Mouse (Mus musculus) spleen, adult 12 weeks (tissue): Measurements from ENCODE around the gene Glyat.
"Not testable (repeated sequence)": the region's sequence is repeated elsewhere in the genome, so short reads cannot be mapped to it uniquely, and the experiment has no call there.

Experiments used
- DNase-seq: peaks from one replicate; pipeline ENCODE4 v3.0.0; 2022; ENCODE audit warnings: low spot score

The Glyat gene

GRCm38 (mm10) chr19:12633176-12633575 is at the start of gene Glyat:
Gene Glyat (plus strand): TSS chr19:12633308.
- DNase-seq = no peak

DNA sequence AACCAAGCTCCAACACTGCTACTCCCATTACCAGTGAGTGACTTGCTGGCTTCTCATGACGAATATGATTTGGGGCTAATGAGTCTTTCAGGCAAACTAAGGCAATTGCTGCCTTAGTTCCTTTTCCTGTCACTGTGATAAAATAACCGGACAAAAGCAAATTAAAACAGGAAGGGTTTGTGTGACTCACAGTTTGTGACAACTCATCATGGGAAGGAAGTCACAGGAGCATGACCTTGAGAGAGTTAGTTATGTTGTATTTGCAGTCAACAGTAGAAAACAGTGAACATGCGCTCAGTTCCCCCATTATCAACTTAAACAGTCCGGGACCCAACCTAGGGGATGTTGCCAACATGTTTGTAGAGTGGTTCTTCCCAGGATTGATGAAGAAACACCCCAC is 47.8 kb upstream of the Glyat start:
- DNase-seq = no peak

DNA sequence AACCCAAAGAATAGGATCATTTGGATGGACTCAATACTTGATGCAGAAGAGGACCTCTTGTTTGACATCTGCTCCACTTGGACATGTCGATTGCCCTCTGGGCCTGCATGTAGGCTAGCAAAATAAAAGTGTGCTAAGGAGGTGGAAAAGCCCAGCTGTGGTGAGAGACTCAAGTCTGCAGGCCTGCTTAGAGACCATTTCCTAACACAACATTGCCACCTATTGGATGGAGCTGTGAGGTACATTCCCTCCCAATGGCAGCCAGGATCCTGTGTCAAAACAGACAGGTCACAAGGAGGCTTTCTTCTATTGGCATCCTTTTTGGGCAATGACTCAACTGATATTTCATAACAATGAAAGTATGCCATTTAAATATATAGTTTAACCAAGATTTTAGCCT is 41.2 kb upstream of the Glyat start:
- no peak for DNase-seq

DNA sequence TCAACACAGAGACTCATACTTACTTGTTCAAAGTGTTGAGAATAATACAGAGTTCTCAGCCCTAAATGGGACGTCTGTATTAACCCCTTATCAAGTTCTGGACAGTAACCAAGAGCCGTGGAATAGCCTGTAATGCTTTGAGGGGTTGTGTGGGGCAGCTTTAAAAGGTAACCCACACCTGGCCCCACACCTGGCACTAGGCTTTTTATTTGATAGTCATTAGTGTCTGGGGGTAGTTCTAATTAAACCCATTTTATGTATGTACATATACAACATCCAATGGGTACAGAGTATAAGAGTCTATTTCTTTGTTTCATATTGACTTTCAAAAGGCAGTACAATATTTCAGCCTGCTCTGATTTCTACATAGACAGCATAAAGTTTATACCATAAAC is 38.0 kb upstream of the Glyat start:
- no peak for DNase-seq

GRCm38 (mm10) chr19:12595530-12596289 is 37.4 kb upstream of the Glyat start:
- no peak for DNase-seq

DNA sequence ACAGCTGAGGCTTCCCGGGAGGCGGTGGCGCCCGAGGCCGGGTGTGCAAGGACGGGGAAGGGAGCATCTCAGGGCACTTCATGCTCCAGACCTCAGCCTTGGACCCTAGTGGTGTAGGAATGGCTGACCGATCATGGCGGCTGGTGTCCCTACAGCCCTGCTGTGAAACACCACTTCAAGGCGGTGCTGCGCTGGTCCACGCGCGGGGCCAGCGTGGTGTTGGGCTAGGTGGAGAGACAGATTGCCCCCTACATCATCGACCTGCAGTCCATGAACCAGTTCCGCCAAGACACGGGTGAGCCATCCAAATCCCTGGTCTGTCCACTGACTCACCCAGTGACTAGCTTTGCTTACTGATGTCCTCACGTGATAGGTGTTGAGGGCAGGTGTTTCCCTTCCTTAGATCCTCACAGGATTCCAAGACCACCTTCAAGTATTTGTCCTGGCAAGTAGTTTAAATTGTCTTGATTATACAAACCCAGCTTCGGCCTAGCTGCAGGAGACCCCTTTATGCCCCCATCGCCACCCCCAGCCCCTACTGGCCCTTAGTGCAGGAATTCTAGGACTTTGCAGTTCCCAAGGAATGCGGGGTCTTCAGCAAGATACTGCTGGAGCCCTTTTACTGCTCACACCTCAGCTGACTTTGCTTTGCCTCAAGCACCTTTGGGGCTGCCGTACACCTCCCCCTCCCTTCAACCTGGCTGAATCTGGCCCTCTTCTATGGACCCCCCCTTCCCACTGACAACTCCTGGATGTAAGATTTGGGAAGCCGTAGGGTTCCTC is 36.6 kb upstream of the Glyat start:
- no peak for DNase-seq

GRCm38 (mm10) chr19:12597073-12597405 is 36.1 kb upstream of the Glyat start:
- DNase-seq = no peak

DNA sequence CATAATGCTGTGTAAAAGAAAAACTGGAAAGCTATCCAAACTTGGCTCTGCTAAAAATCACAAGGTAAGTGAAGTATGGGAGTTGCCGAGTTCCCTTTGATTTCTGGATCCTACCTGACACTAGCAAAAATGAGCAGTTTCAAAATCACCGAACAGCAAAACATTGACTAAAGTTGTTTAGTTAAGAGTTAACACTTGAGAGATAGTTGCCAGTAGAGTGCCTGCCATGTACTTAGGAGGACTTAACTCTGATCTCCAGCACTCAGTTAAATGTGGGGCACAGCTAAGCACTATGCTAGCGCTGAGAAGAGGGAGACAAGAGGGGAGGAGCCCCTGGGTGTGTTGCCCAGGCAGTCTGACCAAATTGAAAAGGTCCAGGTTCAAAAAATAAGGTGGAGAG is 34.4 kb upstream of the Glyat start:
- DNase-seq = no peak

DNA sequence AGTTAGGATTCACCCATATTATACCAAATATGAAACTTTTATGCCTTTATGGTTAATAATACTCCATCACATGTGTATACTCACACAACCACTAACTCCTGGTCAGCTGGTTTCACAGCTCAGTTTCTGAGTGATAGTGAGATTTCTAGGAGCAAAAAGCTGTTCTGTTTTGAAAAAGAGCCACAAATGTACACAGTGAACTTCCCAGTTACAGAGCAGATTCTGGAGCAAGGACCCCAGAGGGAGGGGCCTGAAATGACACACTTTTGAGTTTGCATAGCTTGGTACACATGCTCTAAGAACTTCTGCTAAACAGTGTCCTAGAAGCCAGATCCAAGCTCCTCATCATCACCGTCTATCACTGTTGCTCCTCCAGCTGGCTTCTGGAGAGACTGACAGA is 33.4 kb upstream of the Glyat start, which contains the start of gene Gm4952:
Gene Gm4952, plus strand, starts transcription at position 301 of the 400 bp plus-strand sequence.
- no peak for DNase-seq

DNA sequence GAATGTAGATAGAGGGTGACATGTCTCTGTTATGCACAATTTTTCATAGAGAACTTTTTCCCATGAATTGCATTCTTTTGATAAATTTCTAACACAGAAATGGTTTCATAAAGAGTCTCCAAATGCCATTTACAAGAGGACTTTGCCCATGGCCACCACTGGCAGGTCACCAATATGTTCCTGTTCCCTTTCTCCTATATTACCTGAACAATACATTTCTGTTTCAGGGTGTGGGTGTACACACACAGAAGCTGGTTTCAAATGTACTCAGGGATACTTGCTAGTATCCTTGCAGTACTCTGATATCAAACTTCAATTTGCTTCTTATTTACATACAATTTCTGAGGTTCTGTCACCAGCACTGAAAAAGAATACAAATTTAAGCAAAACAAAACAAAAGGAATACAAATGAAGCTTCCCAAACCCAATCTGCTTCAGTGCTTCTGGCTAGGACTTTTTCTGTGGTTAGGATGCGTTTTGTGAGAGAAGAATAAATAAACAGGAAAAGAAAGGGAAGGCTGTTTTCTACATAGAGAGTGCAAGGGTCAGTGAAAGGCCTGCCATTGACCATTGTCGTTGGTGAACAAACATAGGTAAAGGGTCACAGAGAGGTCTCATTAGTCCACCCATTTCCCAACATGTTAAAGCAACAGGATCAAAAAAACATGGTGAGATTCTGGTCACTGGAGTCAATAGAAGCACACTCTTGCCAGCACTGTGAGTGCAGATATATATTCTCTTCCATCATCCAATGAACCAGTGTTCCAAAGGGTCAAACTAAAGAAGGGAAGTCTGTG is 32.2 kb upstream of the Glyat start:
- no peak for DNase-seq

DNA sequence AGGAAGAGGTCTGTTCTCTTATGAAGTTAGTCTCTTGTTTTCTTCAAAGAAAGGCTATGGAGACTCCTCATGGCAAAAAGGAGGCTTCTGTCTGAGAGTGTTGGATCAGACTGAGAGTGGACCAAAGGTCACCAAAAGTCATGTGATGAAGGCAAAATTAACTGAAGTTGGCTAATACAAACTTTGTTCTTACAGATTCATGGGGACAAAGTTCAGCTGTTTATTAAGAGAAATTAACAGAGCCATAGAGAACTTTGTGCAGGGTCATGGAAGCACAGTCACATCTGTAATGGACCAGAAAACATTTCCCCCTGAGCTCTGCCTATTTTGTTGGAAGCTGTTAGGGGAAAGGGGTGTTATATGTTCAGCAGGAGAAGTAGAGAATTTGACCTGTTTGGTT is 24.8 kb upstream of the Glyat start:
- no peak for DNase-seq

- DNase-seq = no peak
These were observed 19.5 kb upstream of the Glyat start for GRCm38 (mm10) chr19:12613646-12614045.

- no peak for DNase-seq
These were observed 1.2 kb downstream of the Glyat start for GRCm38 (mm10) chr19:12634259-12634658.

GRCm38 (mm10) chr19:12634963-12635362 is 1.9 kb downstream of the Glyat start:
- DNase-seq = no peak

- no peak for DNase-seq
These were observed 3.8 kb downstream of the Glyat start for GRCm38 (mm10) chr19:12636863-12637262.

- DNase-seq = no peak
These were observed 4.9 kb downstream of the Glyat start for GRCm38 (mm10) chr19:12638049-12638448.

DNA sequence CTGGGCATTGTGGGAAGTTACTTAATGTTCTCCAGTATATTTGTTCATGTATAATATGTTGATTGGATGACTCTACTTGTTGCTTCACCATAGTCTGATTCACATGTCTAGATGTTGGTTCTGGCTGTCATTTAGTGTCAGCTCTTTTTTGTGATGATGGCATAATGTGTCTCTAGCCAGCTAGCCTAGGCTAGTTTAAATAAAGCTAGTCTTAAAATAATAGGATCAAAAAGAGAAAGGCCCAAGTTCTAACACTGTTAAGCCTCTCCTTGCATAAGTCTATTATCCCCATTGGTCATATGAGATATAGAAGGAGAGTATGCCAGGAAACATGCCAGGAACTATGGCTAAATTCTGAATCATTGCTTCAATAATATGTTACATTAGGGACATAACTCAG is 16.4 kb downstream of the Glyat start:
- no peak for DNase-seq

- DNase-seq = no peak
These were observed 33.0 kb downstream of the Glyat start for GRCm38 (mm10) chr19:12666156-12666555.

- DNase-seq = not testable (repeated sequence)
These were observed 35.5 kb downstream of the Glyat start for GRCm38 (mm10) chr19:12668601-12669000.

DNA sequence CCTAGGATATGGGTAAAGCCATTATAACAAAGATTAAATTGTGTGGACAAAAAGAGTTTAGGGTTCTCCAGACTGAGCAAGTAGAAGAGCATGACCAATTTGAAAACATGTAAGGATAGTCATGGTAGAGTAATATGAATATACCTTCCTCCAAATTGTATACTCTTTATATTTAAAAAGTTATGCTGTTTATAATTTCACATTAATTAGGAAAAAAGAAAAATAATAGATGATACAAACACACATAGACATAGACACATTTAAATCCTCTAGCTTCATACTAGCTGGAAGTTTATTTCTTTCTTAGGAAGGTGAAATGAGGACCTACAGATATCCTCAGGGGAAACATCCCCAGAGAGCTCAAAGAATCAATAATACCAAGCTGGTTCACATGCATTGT is 37.0 kb downstream of the Glyat start, which contains the start of gene Olfr1442:
Gene Olfr1442, plus strand, starts transcription at position 301 of the 400 bp plus-strand sequence.
- no peak for DNase-seq

GRCm38 (mm10) chr19:12671051-12671450 is 37.9 kb downstream of the Glyat start:
- DNase-seq = no peak

DNA sequence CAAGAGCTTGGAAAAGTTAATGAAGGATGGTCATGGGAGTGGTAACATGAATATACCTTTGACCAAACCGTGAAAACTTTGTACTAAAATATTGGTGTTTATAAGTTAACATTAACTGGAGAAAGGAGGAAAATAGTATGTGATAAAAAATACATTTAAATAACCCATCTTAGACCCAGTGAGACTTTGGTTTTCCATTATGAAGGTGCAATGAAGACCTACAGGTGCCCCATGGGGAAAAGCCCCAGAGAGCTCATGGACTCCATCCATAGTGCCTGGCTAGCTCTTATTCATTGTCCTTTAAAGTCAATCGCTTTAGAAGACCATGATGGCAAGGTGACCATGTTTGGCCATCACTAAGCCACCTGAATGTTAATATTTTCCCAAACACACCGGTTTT is 44.7 kb downstream of the Glyat start, which contains the start of gene Olfr1443:
Gene Olfr1443, plus strand, starts transcription at position 301 of the 400 bp plus-strand sequence.
- DNase-seq = no peak

GRCm38 (mm10) chr19:12684638-12685037 is 51.5 kb downstream of the Glyat start:
- no peak for DNase-seq
